Mouse (Mus musculus) hindbrain, embryonic 12.5 days (tissue): ENCODE measurements around the gene Insl6. TPM values are rescaled to one million over a fixed set of nuclear protein-coding genes. Genes with fewer than 3 reads are reported as not detected.
A peak's percentile ranks its signal among the peaks of the same experiment; 100 is the strongest.

Experiments used
- ATAC-seq: fragments of 200-750 bp; cut with Nextera tagmentation; 2 replicates; pipeline ENCODE4 v1.8.0; 2017; ENCODE audit warnings: moderate TSS enrichment; ENCODE audit not compliant: low FRiP score
- H3K27ac ChIP-seq: fragments of 300-500 bp; sonication (generic); 2 replicates; pipeline ENCODE4 v1.5.1; 2016; ENCODE audit warnings: mild to moderate bottlenecking
- H3K27me3 ChIP-seq: fragments of 300-500 bp; sonication (generic); 2 replicates; pipeline ENCODE4 v1.6.1; 2016; ENCODE audit warnings: mild to moderate bottlenecking
- H3K36me3 ChIP-seq: fragments of 300-500 bp; sonication (generic); 2 replicates; pipeline ENCODE4 v1.6.1; 2016; ENCODE audit warnings: mild to moderate bottlenecking
- H3K4me1 ChIP-seq: fragments of 300-500 bp; sonication (generic); 2 replicates; pipeline ENCODE4 v1.6.1; 2016
- H3K4me2 ChIP-seq: fragments of 300-500 bp; sonication (generic); replicated peaks from 2 replicates; pipeline ENCODE4 v1.6.1; 2016; ENCODE audit warnings: mild to moderate bottlenecking
- H3K4me3 ChIP-seq: fragments of 300-500 bp; sonication (generic); 2 replicates; pipeline ENCODE4 v1.5.1; 2016; ENCODE audit warnings: mild to moderate bottlenecking
- H3K9ac ChIP-seq: fragments of 300-500 bp; sonication (generic); 2 replicates; pipeline ENCODE4 v1.6.1; 2016; ENCODE audit warnings: mild to moderate bottlenecking, moderate library complexity
- H3K9me3 ChIP-seq: fragments of 300-500 bp; sonication (generic); replicated peaks from 2 replicates; pipeline ENCODE4 v1.6.1; 2016; ENCODE audit warnings: mild to moderate bottlenecking
- WGBS: fragments of 180-500 bp; shearing (Covaris S2); methylation state at CpG from one replicate; pipeline ENCODE4 v1.1.7; 2016; 5-methylcytosine and 5-hydroxymethylcytosine counted together
- polyA plus RNA-seq: library from polyadenylated mRNA; unstranded; fragments of >200 nt; fragmentation: Nextera tagmentation; extraction: Ambion mirVana; gene quantifications from 2 replicates; pipeline ENCODE4 v1.2.1, GENCODE M21; 2016

Gene Insl6
- polyA plus RNA-seq, 1 experiment from 2014 or later: 6.8 TPM

- Histone ChIP-seq H3K36me3 (peaks cover under 1% of the 10 kb centered on the region; the same call in 1 of the 2 replicates), H3K4me2 (no peak overlapping the region), H3K9ac (no peak overlapping the region), H3K27me3 (no peaks in the 10 kb centered on the region), H3K4me3 (no peak overlapping the region), H3K4me1 (no peaks in the 10 kb centered on the region), H3K9me3 (no peaks in the 10 kb centered on the region), H3K27ac (no peak overlapping the region)
- ATAC-seq: no peak
Measured at GRCm38 (mm10) chr19:29344868-29345267, 19.7 kb upstream of the Insl6 start.

GRCm38 (mm10) chr19:29342281-29342680, 17.1 kb upstream of the Insl6 start:
- Histone ChIP-seq H3K4me2 (no peak overlapping the region), H3K4me1 (no peaks in the 10 kb centered on the region)
- 84% methylated on average over 6 of the region's 6 CpGs for WGBS

DNA sequence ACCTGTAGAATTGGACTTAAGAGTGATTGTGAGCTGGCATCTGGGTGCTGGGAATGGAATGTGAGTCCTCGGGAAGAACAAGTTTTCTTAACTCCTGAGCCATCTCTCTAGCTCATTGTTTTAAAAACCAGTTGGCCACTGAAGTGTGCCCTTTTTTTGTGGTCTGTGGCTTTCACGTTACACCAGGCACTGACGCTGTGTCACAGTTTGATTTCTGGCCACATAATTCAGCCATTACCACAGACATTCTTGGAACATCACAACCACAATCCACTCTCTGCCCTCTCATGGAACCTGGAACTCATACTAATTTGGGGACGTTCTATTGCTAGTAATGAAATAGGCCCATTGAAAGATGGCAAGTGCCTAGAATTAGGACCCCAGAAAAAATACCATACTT, 15.9 kb upstream of the Insl6 start:
- H3K4me2 ChIP-seq: no peak overlapping the region
- no peak overlapping the region for H3K4me3 ChIP-seq
- no peak for ATAC-seq
- H3K27ac ChIP-seq: no peak overlapping the region
- H3K9me3 ChIP-seq: no peaks in the 10 kb centered on the region
- H3K27me3 ChIP-seq: no peaks in the 10 kb centered on the region
- no peaks in the 10 kb centered on the region for H3K4me1 ChIP-seq
- 86% methylated on average over 4 of the region's 4 CpGs for whole genome bisulfite sequencing
- H3K9ac ChIP-seq: no peak overlapping the region
- no peaks in the 10 kb centered on the region for H3K36me3 ChIP-seq

More at GRCm38 (mm10) chr19:29342281-29342680, 17.1 kb upstream of the Insl6 start:
- Histone ChIP-seq H3K9ac (no peak overlapping the region), H3K27ac (no peak overlapping the region), H3K27me3 (no peaks in the 10 kb centered on the region), H3K9me3 (no peaks in the 10 kb centered on the region), H3K36me3 (no peaks in the 10 kb centered on the region), H3K4me3 (no peak overlapping the region)
- no peak for ATAC-seq

DNA sequence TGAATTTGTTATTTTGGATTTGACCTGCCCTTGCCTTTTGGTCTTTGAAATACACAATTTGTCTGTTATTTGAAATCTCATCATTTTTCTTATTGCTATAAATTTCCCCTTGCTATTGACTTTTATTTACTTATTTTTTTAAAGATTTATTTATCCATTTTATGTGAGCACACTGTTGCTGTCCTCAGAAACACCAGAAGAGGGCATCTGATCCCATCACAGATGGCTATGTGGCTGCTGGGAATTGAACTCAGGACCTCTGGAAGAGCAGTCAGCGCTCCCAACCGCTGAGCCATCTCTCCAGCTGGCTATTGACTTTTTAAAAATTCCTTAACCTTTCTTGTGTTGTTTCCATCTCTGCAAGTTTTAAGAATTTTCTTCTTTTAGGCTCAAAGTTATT, 11.5 kb upstream of the Insl6 start:
- WGBS: 87% methylated on average over 2 of the region's 2 CpGs
- ATAC-seq: no peak
- Histone ChIP-seq H3K4me2 (no peak overlapping the region), H3K27ac (no peak overlapping the region), H3K9me3 (no peaks in the 10 kb centered on the region), H3K36me3 (no peaks in the 10 kb centered on the region), H3K4me3 (no peak overlapping the region), H3K27me3 (peaks cover 8% of the 10 kb centered on the region; the same call in 1 of the 2 replicates), H3K9ac (no peak overlapping the region), H3K4me1 (peaks cover 5% of the 10 kb centered on the region; the same call in 1 of the 2 replicates)

DNA sequence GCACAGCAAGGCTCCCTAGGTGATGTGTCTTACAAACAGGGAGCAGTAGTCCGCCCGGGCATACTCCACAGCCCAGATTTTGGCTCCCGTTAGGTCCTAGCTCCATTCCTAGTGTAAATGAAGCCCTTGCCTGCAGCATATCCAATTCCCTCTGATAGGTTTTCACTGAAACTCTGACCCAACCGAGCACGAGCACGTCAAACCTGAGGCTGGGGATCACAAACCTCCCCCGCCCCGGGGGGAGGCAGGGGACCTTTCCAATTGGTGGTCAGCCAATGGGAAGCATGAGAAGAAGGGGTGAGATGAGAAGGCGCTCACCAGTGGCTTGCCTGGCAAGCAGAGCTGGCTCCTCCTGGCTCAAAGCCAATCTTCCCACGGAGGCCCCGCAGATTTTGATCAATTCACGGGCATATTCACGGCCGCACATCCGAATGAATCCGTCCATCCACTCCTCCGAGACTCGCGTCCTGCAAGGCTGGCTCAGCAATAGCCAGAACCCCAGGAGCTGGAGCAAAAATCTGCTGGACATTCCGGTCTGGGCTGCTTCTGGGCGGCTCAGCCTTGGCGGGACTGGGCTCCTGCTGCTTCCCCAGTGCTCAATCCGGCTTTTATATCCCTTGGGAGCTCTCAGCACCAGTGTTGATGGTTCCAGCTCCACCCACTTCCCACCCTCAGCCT, 9.1 kb upstream of the Insl6 start, which contains the start of gene Rln1:
Gene Rln1 (minus strand): TSS at position 603 of the 678 bp plus-strand sequence.
- WGBS: 4% methylated on average over 23 of the region's 23 CpGs
- peaks cover 8% of the 10 kb centered on the region; the same call in 1 of the 2 replicates for H3K27me3 ChIP-seq
- H3K27ac ChIP-seq: no peak within 1 kb of the TSS
- H3K36me3 ChIP-seq: no peaks in the 10 kb centered on the region
- peak; percentile 84 for ATAC-seq
- H3K9ac ChIP-seq: peak within 1 kb of the TSS; percentile 56
- H3K4me3 ChIP-seq: peak within 1 kb of the TSS; percentile 35
- H3K4me1 ChIP-seq: peaks cover 5% of the 10 kb centered on the region; the same call in 1 of the 2 replicates
- peak within 1 kb of the TSS; percentile 76 for H3K4me2 ChIP-seq
- no peaks in the 10 kb centered on the region for H3K9me3 ChIP-seq

- Histone ChIP-seq H3K4me1 (peaks cover 6% of the 10 kb centered on the region), H3K4me2 (no peak overlapping the region), H3K27me3 (peaks cover 5% of the 10 kb centered on the region; the same call in 1 of the 2 replicates), H3K9ac (no peak overlapping the region), H3K36me3 (no peaks in the 10 kb centered on the region), H3K27ac (no peak overlapping the region), H3K9me3 (no peaks in the 10 kb centered on the region), H3K4me3 (no peak overlapping the region)
- 83% methylated on average over 13 of the region's 13 CpGs for WGBS
- no peak for ATAC-seq
Measured at GRCm38 (mm10) chr19:29326822-29327552, 1.8 kb upstream of the Insl6 start.

- Histone ChIP-seq H3K27ac (no peak overlapping the region), H3K4me3 (no peak overlapping the region), H3K4me2 (no peak overlapping the region), H3K4me1 (peaks cover 6% of the 10 kb centered on the region), H3K9me3 (no peaks in the 10 kb centered on the region), H3K9ac (no peak overlapping the region), H3K36me3 (no peaks in the 10 kb centered on the region), H3K27me3 (peaks cover 5% of the 10 kb centered on the region; the same call in 1 of the 2 replicates)
- no peak for ATAC-seq
- 93% methylated on average over 4 of the region's 4 CpGs for WGBS
Measured at GRCm38 (mm10) chr19:29326396-29326795, 1.2 kb upstream of the Insl6 start.

GRCm38 (mm10) chr19:29325852-29326180, 660 bp upstream of the Insl6 start:
- Histone ChIP-seq H3K27me3 (peaks cover 5% of the 10 kb centered on the region; the same call in 1 of the 2 replicates), H3K36me3 (no peaks in the 10 kb centered on the region)
- 66% methylated on average over 9 of the region's 9 CpGs for WGBS

GRCm38 (mm10) chr19:29323416-29324049, 1.6 kb downstream of the Insl6 start:
- H3K9me3 ChIP-seq: no peaks in the 10 kb centered on the region
- no peak for ATAC-seq
- peaks cover 6% of the 10 kb centered on the region for H3K4me1 ChIP-seq
- H3K27me3 ChIP-seq: peaks cover 5% of the 10 kb centered on the region; the same call in 1 of the 2 replicates
- no peak overlapping the region for H3K4me3 ChIP-seq
- H3K27ac ChIP-seq: no peak overlapping the region
- H3K9ac ChIP-seq: no peak overlapping the region
- WGBS: 75% methylated on average over 8 of the region's 8 CpGs
- no peak overlapping the region for H3K4me2 ChIP-seq
- H3K36me3 ChIP-seq: no peaks in the 10 kb centered on the region

More at GRCm38 (mm10) chr19:29325852-29326180, 660 bp upstream of the Insl6 start:
- ATAC-seq: 0 out of 2 replicates have a peak, but pooled peaks have one; percentile 26
- Histone ChIP-seq H3K4me2 (no peak overlapping the region), H3K27ac (no peak overlapping the region), H3K4me1 (peaks cover 6% of the 10 kb centered on the region), H3K9me3 (no peaks in the 10 kb centered on the region), H3K4me3 (no peak overlapping the region; the same call in 1 of the 2 replicates), H3K9ac (no peak overlapping the region)

DNA sequence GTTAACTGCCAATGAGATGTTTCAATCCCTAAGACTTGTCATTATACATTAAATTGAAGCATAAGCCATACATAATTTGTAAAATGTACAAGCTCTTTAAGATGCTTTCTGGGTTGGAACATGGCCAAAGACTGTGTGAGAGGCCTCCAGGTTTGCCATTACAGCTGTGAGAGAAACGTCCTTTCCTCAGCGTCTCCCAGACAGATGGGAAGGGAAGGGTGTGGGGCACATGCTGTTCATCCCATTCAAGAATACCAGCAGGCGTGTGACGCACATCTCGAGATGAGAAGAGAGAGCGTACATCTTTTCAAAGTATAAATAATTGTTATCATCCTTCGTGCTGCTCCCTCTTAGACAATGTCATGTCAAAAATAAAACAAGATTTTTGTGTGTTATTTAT, 12.5 kb downstream of the Insl6 start:
- ATAC-seq: no peak
- Histone ChIP-seq H3K36me3 (peaks cover 36% of the 10 kb centered on the region), H3K9me3 (peaks cover 17% of the 10 kb centered on the region), H3K9ac (no peak overlapping the region), H3K4me2 (no peak overlapping the region), H3K27me3 (no peaks in the 10 kb centered on the region), H3K27ac (no peak overlapping the region), H3K4me1 (no peaks in the 10 kb centered on the region), H3K4me3 (no peak overlapping the region)
- WGBS: 52% methylated on average over 7 of the region's 7 CpGs

DNA sequence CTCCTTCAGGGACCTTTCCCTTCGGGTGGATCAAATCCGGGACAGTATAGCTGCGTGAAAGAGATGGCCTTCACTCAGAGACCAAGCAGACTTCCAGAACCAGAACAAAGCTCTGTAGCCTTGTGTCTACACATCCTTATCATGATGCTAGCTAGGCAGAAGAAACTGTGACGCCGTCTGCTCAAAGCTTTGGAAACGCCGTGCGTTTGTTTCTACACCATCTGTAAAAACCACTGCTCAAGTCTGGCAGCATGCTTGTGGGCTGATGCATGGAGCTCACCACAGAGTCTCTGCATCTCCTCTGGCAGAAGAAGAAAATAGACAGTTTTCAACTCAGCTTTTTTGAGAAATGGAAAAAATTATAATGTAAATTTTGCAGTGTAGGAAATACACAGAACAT, 13.4 kb downstream of the Insl6 start:
- H3K27me3 ChIP-seq: no peaks in the 10 kb centered on the region
- WGBS: 91% methylated on average over 8 of the region's 8 CpGs
- no peak overlapping the region for H3K4me3 ChIP-seq
- peaks cover 12% of the 10 kb centered on the region; the same call in 1 of the 2 replicates for H3K9me3 ChIP-seq
- H3K4me2 ChIP-seq: no peak overlapping the region
- H3K27ac ChIP-seq: no peak overlapping the region
- H3K36me3 ChIP-seq: peaks cover 36% of the 10 kb centered on the region
- ATAC-seq: no peak
- no peak overlapping the region for H3K9ac ChIP-seq
- H3K4me1 ChIP-seq: no peaks in the 10 kb centered on the region

DNA sequence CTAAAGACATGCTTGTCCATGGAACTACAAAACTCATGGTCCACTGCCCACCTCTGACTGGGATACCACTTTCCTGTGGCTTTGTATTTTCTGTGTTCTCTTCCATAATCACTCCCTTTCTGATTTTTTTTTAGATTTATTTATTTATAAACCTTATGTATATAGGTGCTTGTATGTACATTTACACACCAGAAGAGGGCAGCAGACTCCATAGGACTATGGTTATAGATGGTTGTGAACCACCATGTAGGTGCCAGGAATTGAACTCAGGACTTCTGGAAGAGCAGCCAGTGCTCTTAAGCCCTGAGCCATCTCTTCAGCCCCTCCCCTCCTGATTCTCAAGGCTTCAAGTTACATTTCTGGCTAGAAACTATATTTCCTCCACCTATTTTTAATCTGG, 16.3 kb downstream of the Insl6 start:
- H3K4me3 ChIP-seq: no peak overlapping the region
- no peak overlapping the region for H3K9ac ChIP-seq
- no peak overlapping the region for H3K27ac ChIP-seq
- H3K4me2 ChIP-seq: no peak overlapping the region
- H3K9me3 ChIP-seq: no peaks in the 10 kb centered on the region
- H3K36me3 ChIP-seq: peaks cover 33% of the 10 kb centered on the region
- ATAC-seq: no peak
- no peaks in the 10 kb centered on the region for H3K4me1 ChIP-seq
- no peaks in the 10 kb centered on the region for H3K27me3 ChIP-seq
